Mouse (Mus musculus): ENCODE measurements around the gene Olfr322. TPM values are rescaled to one million over a fixed set of nuclear protein-coding genes. Genes with fewer than 3 reads are reported as not detected.

Olfr322 gene
- polyA plus RNA-seq (2017; shearing (Covaris generic)), result not detected

GRCm38 (mm10) chr11:58658596-58658995 is at the start of gene Olfr322:
TSS of gene Olfr322 (plus strand) at chr11:58658782.

GRCm38 (mm10) chr11:58615975-58616374 is 42.6 kb upstream of the Olfr322 start, which contains the start of gene 2210407C18Rik:
TSS of gene 2210407C18Rik (minus strand) at chr11:58616075.

GRCm38 (mm10) chr11:58630401-58630800 is 28.2 kb upstream of the Olfr322 start, which contains the start of gene Olfr323:
TSS of gene Olfr323 (minus strand) at chr11:58630501.

GRCm38 (mm10) chr11:58640272-58640867 is 18.2 kb upstream of the Olfr322 start, which contains the start of gene Trim58:
TSS of gene Trim58 (plus strand) at chr11:58640465.

GRCm38 (mm10) chr11:58680799-58681198 is 22.2 kb downstream of the Olfr322 start, which contains the start of gene Olfr320:
TSS of gene Olfr320 (plus strand) at chr11:58681099.

GRCm38 (mm10) chr11:58698862-58699261 is 40.3 kb downstream of the Olfr322 start, which contains the start of gene Olfr319:
TSS of gene Olfr319 (plus strand) at chr11:58699162.

Other genes starting within 250 kb of the Olfr322 start
- not detected for gene 1810065E05Rik, start 237.7 kb upstream of the Olfr322 start, polyA plus RNA-seq (2017; shearing (Covaris generic))
- gene Gm12253, start 226.2 kb upstream of the Olfr322 start, polyA plus RNA-seq (2017; shearing (Covaris generic)), result not detected
- not detected for gene Lypd9, start 205.9 kb upstream of the Olfr322 start, polyA plus RNA-seq (2017; shearing (Covaris generic))
- not detected for gene Olfr30, start 196.5 kb upstream of the Olfr322 start, polyA plus RNA-seq (2017; shearing (Covaris generic))
- gene Olfr332, start 166.2 kb upstream of the Olfr322 start, polyA plus RNA-seq (2017; shearing (Covaris generic)), result not detected
- not detected for gene Olfr331, start 156.2 kb upstream of the Olfr322 start, polyA plus RNA-seq (2017; shearing (Covaris generic))
- gene Olfr330, start 123.9 kb upstream of the Olfr322 start, polyA plus RNA-seq (2017; shearing (Covaris generic)), result 0.44 TPM
- gene Olfr329-ps, start 112.4 kb upstream of the Olfr322 start, polyA plus RNA-seq (2017; shearing (Covaris generic)), result not detected
- gene Olfr328, start 103.1 kb upstream of the Olfr322 start, polyA plus RNA-seq (2017; shearing (Covaris generic)), result not detected
- gene Olfr224, start 88.2 kb upstream of the Olfr322 start, polyA plus RNA-seq (2017; shearing (Covaris generic)), result not detected
- gene Olfr325, start 81.1 kb upstream of the Olfr322 start, polyA plus RNA-seq (2017; shearing (Covaris generic)), result not detected
- gene Olfr324, start 63.7 kb upstream of the Olfr322 start, polyA plus RNA-seq (2017; shearing (Covaris generic)), result not detected
- gene 2210407C18Rik, start 42.7 kb upstream of the Olfr322 start, polyA plus RNA-seq (2017; shearing (Covaris generic)), result not detected
- gene Olfr323, start 28.3 kb upstream of the Olfr322 start, polyA plus RNA-seq (2017; shearing (Covaris generic)), result not detected
- gene Trim58, start 18.3 kb upstream of the Olfr322 start, polyA plus RNA-seq (2017; shearing (Covaris generic)), result not detected
- not detected for gene Olfr320, start 22.3 kb downstream of the Olfr322 start, polyA plus RNA-seq (2017; shearing (Covaris generic))
- not detected for gene Olfr319, start 40.4 kb downstream of the Olfr322 start, polyA plus RNA-seq (2017; shearing (Covaris generic))
- gene Olfr318, start 65.2 kb downstream of the Olfr322 start, polyA plus RNA-seq (2017; shearing (Covaris generic)), result not detected
- gene Olfr317, start 80.4 kb downstream of the Olfr322 start, polyA plus RNA-seq (2017; shearing (Covaris generic)), result not detected
- not detected for gene Olfr316, start 94.0 kb downstream of the Olfr322 start, polyA plus RNA-seq (2017; shearing (Covaris generic))
- not detected for gene Olfr315, start 114.4 kb downstream of the Olfr322 start, polyA plus RNA-seq (2017; shearing (Covaris generic))
- gene Olfr314, start 124.2 kb downstream of the Olfr322 start, polyA plus RNA-seq (2017; shearing (Covaris generic)), result not detected
- gene Fam183b, start 143.2 kb downstream of the Olfr322 start, polyA plus RNA-seq (2017; shearing (Covaris generic)), result not detected
- gene Olfr313, start 156.2 kb downstream of the Olfr322 start, polyA plus RNA-seq (2017; shearing (Covaris generic)), result not detected
- 0.20 TPM for gene Olfr312, start 170.5 kb downstream of the Olfr322 start, polyA plus RNA-seq (2017; shearing (Covaris generic))
- gene Olfr311, start 180.5 kb downstream of the Olfr322 start, polyA plus RNA-seq (2017; shearing (Covaris generic)), result not detected
- gene Gm12258, start 188.4 kb downstream of the Olfr322 start, polyA plus RNA-seq (2017; shearing (Covaris generic)), result 5.2 TPM
- 4.9 TPM for gene 2810021J22Rik, start 208.4 kb downstream of the Olfr322 start, polyA plus RNA-seq (2017; shearing (Covaris generic))
- gene Zfp39, start 245.4 kb downstream of the Olfr322 start, polyA plus RNA-seq (2017; shearing (Covaris generic)), result 6.8 TPM

Measured in naive thymus-derived CD4-positive, alpha-beta T cell, adult 5 months (primary cell).